Mouse (Mus musculus) megakaryocyte, embryonic 14.5 days (primary cell): ENCODE data around the gene Fry.

Experiments used
- FLI1 ChIP-seq: IDR thresholded peaks from 2 replicates; pipeline ENCODE4 v1.6.1; 2012; ENCODE audit warnings: low read length, inconsistent platforms, mixed read lengths
- GATA1 ChIP-seq: IDR thresholded peaks from 3 replicates; pipeline ENCODE4 v1.6.1; 2012; ENCODE audit warnings: mixed read lengths, low read length, inconsistent platforms, borderline replicate concordance

GRCm38 (mm10) chr5:150418035-150418434, 299.6 kb downstream of the Fry start:
- no peak for TF ChIP-seq GATA1
- TF ChIP-seq FLI1 = no peak
